Mouse (Mus musculus) small intestine, adult 2 months (tissue): ENCODE data around the gene Dst.

Source experiments
- CTCF ChIP-seq: fragments of 200-500 bp; IDR thresholded peaks from 2 replicates; pipeline ENCODE4 v1.5.1; 2012; ENCODE audit warnings: low read depth, mild to moderate bottlenecking, control low read depth, inconsistent platforms, low read length, moderate library complexity, mixed read lengths; ENCODE audit not compliant: insufficient replicate concordance, insufficient read length; ENCODE audit errors: extremely low read depth
- POLR2A ChIP-seq: fragments of 200-500 bp; IDR thresholded peaks from 2 replicates; pipeline ENCODE4 v1.6.1; 2012; ENCODE audit warnings: low read depth, mild to moderate bottlenecking, control low read depth, inconsistent platforms, low read length, moderate library complexity

- TF ChIP-seq CTCF (no peak), POLR2A (no peak)
Observed at GRCm38 (mm10) chr1:34111954-34112353, 203.9 kb downstream of the Dst start.
